Mouse (Mus musculus): ENCODE measurements at regions not wholly inside any gene's neighbourhood (a gene's known extent, or its start where the extent isn't known, plus 50 kb on each side); places are given as distances from the start of the nearest gene placed in this dataset.

DNA sequence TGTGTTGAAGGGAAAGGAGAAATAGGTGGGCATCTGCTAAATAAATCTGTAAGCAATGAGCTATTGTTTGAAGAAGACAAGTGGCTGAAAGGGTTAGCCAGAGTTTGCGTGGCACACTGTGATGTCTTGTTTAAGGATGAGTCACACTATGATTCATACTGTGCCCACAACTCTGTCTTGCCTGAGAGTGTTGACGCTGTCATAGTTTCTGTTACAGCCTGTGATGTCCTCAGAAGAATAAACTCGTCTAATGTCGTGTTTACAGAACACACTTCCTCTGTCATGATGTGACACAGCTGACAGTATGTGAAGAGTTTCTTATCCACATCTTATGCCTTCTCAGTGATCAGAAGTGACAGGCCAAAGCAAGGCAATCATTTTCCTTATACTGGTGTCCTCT, 274.5 kb upstream of the Tmem132c start:
- no peak for DNase-seq (ENCODE audit: low spot score)

DNA sequence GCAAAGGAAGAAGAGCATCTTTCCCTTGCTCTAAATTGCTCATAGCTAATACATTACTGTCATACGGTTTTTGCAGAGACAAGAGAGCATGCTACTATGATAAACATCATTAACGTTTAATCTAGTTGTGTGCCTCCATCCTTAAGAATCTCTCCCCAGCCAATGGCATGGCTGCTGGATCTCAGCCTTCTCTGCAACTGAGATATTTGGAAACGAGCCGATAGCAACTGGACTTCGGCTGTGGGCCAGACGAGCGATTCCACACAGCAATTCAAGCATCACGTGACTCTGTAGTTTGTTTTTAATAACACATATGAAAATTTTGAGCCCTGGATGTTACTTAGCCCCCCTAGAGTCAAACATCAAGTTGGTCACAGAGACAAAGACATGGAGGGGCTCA, 272.2 kb upstream of the Tmem132c start:
- DNase-seq (ENCODE audit: low spot score): no peak

DNA sequence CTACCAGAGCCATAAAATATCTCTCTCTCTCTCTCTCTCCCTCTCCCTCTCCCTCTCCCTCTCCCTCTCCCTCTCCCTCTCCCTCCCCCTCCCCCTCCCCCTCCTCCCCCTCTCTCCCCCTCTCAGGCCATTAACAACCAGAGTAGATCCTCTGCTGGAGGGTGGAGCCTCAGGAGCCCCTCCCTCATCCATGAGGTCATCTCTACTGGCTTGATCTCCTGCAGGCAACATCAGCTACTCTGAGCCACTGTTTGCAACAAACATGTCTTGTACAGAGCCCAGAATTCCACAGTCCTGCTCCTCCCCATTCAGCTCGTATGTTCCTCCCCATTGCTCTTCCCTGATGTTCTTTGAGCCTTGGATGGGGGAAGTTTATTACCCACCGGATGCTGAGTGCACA, 270.3 kb upstream of the Tmem132c start:
- no peak for DNase-seq (ENCODE audit: low spot score)

GRCm38 (mm10) chr5:126971981-126972380, 269.6 kb upstream of the Tmem132c start:
- no peak for DNase-seq (ENCODE audit: low spot score)

GRCm38 (mm10) chr5:126973425-126973824, 268.2 kb upstream of the Tmem132c start:
- DNase-seq (ENCODE audit: low spot score): no peak

DNA sequence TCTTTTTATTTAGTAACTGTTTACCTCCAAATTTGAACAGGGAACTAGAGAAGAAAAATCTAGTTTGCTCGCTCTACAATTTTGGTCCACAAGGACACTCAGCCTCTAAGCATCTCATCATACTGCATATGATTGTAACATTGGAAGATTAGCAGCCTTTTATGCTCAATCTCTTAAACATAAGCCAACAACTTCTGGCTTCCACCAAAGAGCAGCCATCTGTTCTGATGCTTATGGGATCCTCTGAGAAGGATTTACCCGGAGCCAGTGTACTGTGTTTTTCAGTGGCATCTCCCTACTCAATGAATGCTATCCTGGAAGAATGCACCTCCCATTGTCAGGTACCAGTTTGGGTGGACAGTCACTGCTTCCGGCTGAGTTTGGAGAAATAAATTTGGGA, 267.0 kb upstream of the Tmem132c start:
- no peak for DNase-seq (ENCODE audit: low spot score)

DNA sequence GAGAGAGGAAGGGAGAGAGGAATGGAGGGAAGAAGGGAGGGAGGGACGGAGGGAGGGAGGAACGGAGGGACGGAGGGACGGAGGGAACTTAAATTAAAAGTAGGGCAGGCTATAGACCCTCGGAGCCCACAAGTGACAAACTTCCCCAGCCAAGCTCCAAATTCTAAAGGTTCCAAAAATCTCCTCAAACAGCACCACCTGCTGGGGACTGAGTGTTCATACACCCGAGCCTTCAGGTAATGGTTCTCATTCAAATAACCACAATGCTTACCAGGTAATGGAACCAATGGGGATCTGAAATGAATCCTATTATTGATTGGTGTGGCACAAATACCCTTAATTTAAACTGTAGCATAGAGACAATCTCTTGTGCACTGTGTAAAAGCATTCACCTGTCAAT, 246.0 kb upstream of the Tmem132c start:
- peak; percentile 17 for DNase-seq (ENCODE audit: low spot score)

- no peak for DNase-seq (ENCODE audit: low spot score)
Observed at GRCm38 (mm10) chr5:127014166-127014565, 227.4 kb upstream of the Tmem132c start.

GRCm38 (mm10) chr5:127016467-127017060, 225.0 kb upstream of the Tmem132c start:
- no peak for DNase-seq (ENCODE audit: low spot score)

GRCm38 (mm10) chr5:127017971-127018370, 223.6 kb upstream of the Tmem132c start:
- DNase-seq (ENCODE audit: low spot score): no peak

DNA sequence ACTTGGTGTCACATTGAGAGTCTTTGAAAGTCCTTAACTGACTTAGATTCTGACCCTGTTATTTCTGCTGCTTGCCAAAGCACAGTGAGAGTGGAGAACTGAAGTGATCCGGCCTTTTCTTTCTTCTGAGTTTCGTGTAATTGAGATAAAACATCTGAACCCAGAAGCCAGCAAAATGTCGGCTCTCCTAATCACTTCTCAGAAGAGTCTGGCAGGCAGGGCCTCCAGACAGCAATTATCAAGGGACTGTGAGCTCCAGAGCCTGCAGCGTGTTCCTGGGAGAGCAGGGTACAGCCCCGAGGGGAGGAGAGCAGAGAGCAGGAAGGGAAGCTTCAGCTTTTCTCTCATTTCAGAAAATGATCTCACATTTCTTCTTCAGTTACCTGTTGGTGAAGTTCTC, 205.1 kb upstream of the Tmem132c start:
- no peak for DNase-seq (ENCODE audit: low spot score)

DNA sequence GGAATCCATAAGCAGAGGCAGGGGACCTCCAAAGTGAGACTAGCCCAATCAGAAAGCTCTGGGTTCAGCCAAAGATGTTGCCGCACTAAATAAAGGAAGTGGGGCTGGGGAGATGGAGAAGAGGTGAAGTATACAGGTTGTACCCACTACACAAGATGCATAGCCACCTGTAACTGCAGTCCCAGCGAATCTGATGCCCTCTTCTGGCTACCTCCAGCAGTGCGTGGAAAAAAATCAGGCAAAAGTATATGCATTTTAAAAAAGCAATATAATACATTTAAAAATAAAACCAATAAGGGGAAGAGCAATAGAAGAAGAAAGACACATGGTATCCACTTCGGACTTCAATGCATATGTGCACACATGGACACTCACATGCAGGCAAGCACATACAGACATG, 183.8 kb upstream of the Tmem132c start:
- DNase-seq (ENCODE audit: low spot score): no peak

GRCm38 (mm10) chr5:127074327-127074726, 167.3 kb upstream of the Tmem132c start:
- DNase-seq (ENCODE audit: low spot score): no peak
